Mouse (Mus musculus) cerebellum, adult (tissue): ENCODE results near the gene Glcci1.

Experiments used
- ATAC-seq: cut with Nextera tagmentation; 2 replicates; pipeline ENCODE4 v1.9.2; 2017; ENCODE audit warnings: mild to moderate bottlenecking, moderate library complexity, mixed read lengths; ENCODE audit not compliant: insufficient number of reproducible peaks, low FRiP score, low TSS enrichment

The Glcci1 gene

GRCm38 (mm10) chr6:8640863-8641262, 131.5 kb downstream of the Glcci1 start:
- ATAC-seq = no peak

GRCm38 (mm10) chr6:8644703-8645102, 135.3 kb downstream of the Glcci1 start:
- no peak for ATAC-seq

- peak; percentile 77 for ATAC-seq
These were observed 136.3 kb downstream of the Glcci1 start for GRCm38 (mm10) chr6:8645708-8646107.
